Mouse (Mus musculus) neural tube, embryonic 11.5 days (tissue): ENCODE measurements around the gene Slit3. TPM values are rescaled to one million over a fixed set of nuclear protein-coding genes. Genes with fewer than 3 reads are reported as not detected.

Experiments
- ATAC-seq: fragments of 200-750 bp; cut with Nextera tagmentation; 2 replicates; pipeline ENCODE4 v1.8.0; 2017; ENCODE audit warnings: moderate number of reproducible peaks, mild to moderate bottlenecking, moderate TSS enrichment, moderate library complexity; ENCODE audit not compliant: insufficient read depth, low FRiP score, low TSS enrichment
- DNase-seq: peaks from one replicate; pipeline ENCODE4 v3.0.0-alpha.2; 2015; ENCODE audit warnings: low spot score
- H3K27ac ChIP-seq: fragments of 300-500 bp; sonication (generic); 2 replicates; pipeline ENCODE4 v1.5.1; 2014; ENCODE audit warnings: low read depth, mild to moderate bottlenecking, low read length
- H3K27me3 ChIP-seq: fragments of 300-500 bp; sonication (generic); 2 replicates; pipeline ENCODE4 v1.6.1; 2014; ENCODE audit warnings: mild to moderate bottlenecking, low read length, mixed read lengths; ENCODE audit not compliant: control insufficient read depth, insufficient read depth
- H3K36me3 ChIP-seq: fragments of 300-500 bp; sonication (generic); 2 replicates; pipeline ENCODE4 v1.6.1; 2014; ENCODE audit warnings: mild to moderate bottlenecking, low read length, moderate library complexity, mixed read lengths; ENCODE audit not compliant: control insufficient read depth, insufficient read depth
- H3K4me1 ChIP-seq: fragments of 300-500 bp; sonication (generic); 2 replicates; pipeline ENCODE4 v1.6.1; 2014; ENCODE audit warnings: low read length, mixed read lengths; ENCODE audit not compliant: control insufficient read depth, insufficient read depth
- H3K4me2 ChIP-seq: fragments of 300-500 bp; sonication (generic); 2 replicates; pipeline ENCODE4 v1.6.1; 2014; ENCODE audit warnings: low read depth, mild to moderate bottlenecking, moderate library complexity
- H3K4me3 ChIP-seq: fragments of 300-500 bp; sonication (generic); 2 replicates; pipeline ENCODE4 v1.5.1; 2014; ENCODE audit warnings: low read depth, low read length
- H3K9ac ChIP-seq: fragments of 300-500 bp; sonication (generic); 2 replicates; pipeline ENCODE4 v1.6.1; 2014; ENCODE audit warnings: mild to moderate bottlenecking, low read length
- H3K9me3 ChIP-seq: fragments of 300-500 bp; sonication (generic); 2 replicates; pipeline ENCODE4 v1.6.1; 2016; ENCODE audit warnings: low read length; ENCODE audit not compliant: control insufficient read depth
- WGBS: fragments of 180-500 bp; shearing (Covaris S2); extraction: QIAGEN DNeasy Blood & Tissue Kit; methylation state at CpG from one replicate; pipeline ENCODE4 v1.1.7; 2014; 5-methylcytosine and 5-hydroxymethylcytosine counted together
- polyA plus RNA-seq: library from polyadenylated mRNA; unstranded; fragments of >200 nt; fragmentation: Nextera tagmentation; extraction: Ambion mirVana; gene quantifications from 2 replicates; pipeline ENCODE4 v1.2.1, GENCODE M21; 2014

Gene Slit3
- polyA plus RNA-seq, 1 experiment from 2014 or later: 41.3 TPM

DNA sequence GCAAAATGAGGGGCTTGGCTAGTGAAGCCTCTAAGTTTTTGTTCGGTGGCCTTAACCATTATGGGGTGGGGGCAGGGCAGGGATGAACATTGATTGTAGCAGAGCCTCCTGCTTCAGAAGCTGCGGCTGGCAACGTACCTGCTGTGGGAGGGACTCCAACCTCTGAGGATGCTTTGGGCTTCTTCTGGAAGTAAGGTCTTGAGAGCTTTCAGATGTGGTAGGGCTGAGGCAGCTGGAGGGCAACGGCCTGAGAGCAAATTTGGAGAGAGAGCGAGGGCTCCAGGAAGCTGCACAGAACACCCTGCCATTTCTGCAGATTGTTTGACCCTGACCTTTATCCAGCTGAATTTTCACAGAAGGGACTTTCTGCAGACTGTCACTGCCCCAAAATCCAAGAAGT, 203.4 kb downstream of the Slit3 start:
- DNase-seq: no peak
- 40% methylated on average over 5 of the region's 5 CpGs for WGBS
- ATAC-seq: no peak
- Histone ChIP-seq H3K9ac (no peak overlapping the region), H3K36me3 (no peaks in the 10 kb centered on the region), H3K27ac (no peak overlapping the region), H3K4me2 (no peak overlapping the region), H3K27me3 (no peaks in the 10 kb centered on the region), H3K9me3 (no peaks in the 10 kb centered on the region), H3K4me3 (no peak overlapping the region), H3K4me1 (peaks cover 3% of the 10 kb centered on the region; the same call in 1 of the 2 replicates)

DNA sequence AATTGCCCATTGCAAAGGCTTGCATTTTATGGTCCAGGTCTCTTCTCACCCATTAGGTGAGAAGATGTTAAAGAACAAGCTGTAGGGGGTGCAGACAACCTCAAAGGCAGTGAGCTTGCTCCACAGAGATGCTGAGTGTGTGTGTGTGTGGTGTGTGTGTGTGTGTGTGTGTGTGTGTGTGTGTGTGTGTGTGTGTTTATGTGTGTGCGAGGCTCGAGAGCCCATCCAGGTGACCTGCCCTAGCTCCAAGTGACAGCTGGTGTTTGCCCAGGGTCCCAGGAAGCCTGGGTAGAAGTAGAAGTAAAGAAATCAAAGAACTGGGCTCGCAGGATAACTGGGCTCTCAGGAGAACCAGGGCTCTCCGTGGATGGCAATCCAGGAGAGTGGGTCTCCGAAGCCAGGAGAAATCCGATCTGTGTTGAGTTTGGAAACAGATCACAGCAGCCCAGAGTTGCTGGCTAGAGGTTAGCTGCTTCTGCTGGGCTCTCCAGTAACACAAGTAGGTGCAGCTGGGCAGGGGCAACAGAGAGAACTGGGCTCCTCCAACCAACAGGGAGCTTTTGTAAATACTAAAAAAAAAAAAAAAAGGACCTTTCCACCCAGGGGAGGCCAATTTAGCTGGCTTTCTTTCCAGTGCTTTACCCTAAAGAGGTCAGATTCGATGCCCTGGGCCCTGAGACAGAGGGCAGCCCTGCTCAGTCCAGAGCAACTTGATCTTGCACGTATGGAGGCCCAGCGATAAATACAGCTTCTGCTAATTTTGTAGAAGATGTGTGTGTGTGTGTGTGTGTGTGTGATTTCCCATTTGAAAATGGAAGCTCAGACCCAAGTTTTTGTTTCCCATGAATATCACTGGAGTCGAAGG, 204.3 kb downstream of the Slit3 start:
- Histone ChIP-seq H3K9me3 (no peaks in the 10 kb centered on the region), H3K27ac (no peak overlapping the region), H3K36me3 (no peaks in the 10 kb centered on the region), H3K4me2 (no peak overlapping the region), H3K4me1 (peaks cover 3% of the 10 kb centered on the region; the same call in 1 of the 2 replicates), H3K4me3 (no peak overlapping the region), H3K27me3 (no peaks in the 10 kb centered on the region), H3K9ac (no peak overlapping the region)
- WGBS: 24% methylated on average over 10 of the region's 10 CpGs
- DNase-seq (no peak), ATAC-seq (no peak)

DNA sequence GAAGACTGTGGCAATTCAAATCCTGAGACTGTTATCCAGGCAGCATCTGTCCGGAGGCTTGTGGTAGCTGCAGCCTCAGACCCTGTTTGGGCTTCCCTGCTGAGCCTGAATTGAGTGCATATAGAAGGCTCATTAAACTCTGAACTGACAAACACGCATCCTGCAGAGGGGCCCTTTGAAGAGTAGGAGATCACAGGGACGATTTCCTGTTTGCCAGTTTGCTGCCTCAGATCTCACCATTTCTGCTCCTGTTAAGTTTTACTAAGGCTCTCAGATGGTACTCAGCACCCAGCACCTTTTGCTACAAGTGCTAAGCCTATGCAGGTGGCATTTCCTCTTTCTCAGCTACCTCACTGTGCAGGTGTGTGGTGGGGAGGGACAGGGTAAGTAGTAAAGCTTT, 205.3 kb downstream of the Slit3 start:
- ATAC-seq (no peak), DNase-seq (no peak)
- Histone ChIP-seq H3K36me3 (no peaks in the 10 kb centered on the region), H3K27me3 (no peaks in the 10 kb centered on the region), H3K4me1 (peaks cover 3% of the 10 kb centered on the region; the same call in 1 of the 2 replicates), H3K4me3 (no peak overlapping the region), H3K9me3 (no peaks in the 10 kb centered on the region), H3K4me2 (no peak overlapping the region), H3K9ac (no peak overlapping the region), H3K27ac (no peak overlapping the region)
- WGBS: 3% methylated on average over 3 of the region's 3 CpGs

DNA sequence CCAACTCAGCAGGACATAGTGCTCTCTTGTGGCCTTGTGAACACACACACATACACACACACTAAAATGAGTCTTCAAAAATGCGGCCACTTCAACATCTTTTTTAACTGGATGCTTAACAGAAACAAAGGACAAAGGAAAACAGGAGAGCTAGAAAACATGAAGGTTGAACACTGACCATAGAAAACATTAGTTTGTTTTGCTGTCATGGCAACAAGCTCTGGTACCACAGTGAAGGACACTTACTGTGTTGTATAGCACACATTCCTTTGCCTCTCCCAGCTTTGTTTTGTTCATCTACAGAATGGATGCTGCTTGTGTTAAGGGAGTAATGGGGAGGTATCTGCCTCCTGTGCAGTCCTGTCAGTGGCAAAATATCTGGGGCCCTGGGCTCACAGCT, 206.9 kb downstream of the Slit3 start:
- no peak overlapping the region for H3K27ac ChIP-seq
- H3K9ac ChIP-seq: no peak overlapping the region
- no peak overlapping the region for H3K4me3 ChIP-seq
- H3K9me3 ChIP-seq: no peaks in the 10 kb centered on the region
- H3K27me3 ChIP-seq: no peaks in the 10 kb centered on the region
- WGBS: 70% methylated on average over 1 of the region's 1 CpGs
- H3K36me3 ChIP-seq: no peaks in the 10 kb centered on the region
- no peak overlapping the region for H3K4me2 ChIP-seq
- DNase-seq (no peak), ATAC-seq (no peak)
- H3K4me1 ChIP-seq: peaks cover 3% of the 10 kb centered on the region; the same call in 1 of the 2 replicates

DNA sequence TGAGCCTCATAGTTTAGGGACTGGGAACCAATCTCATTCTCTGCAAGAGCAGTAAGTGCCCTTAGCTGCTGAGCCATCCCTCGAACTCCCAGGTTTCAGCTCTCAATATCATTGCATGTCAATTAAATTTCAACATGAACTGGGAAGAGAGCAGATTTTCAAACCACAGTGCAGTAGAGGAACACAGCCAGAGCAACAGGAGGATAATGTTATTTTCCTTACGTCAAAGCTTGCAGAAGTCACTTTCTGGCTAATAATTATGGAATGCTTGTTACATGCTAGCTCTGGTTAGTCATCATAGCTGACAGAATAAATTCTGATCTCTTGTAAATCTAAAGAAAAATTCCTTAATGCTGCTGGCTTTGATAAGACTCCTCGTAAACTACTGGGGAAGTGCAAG, 210.5 kb downstream of the Slit3 start:
- no peak overlapping the region for H3K27ac ChIP-seq
- H3K36me3 ChIP-seq: no peaks in the 10 kb centered on the region
- no peak overlapping the region for H3K4me3 ChIP-seq
- 90% methylated on average over 3 of the region's 3 CpGs for WGBS
- no peak overlapping the region for H3K9ac ChIP-seq
- ATAC-seq: no peak
- no peaks in the 10 kb centered on the region for H3K27me3 ChIP-seq
- no peak overlapping the region for H3K4me2 ChIP-seq
- no peaks in the 10 kb centered on the region for H3K9me3 ChIP-seq
- peaks cover under 1% of the 10 kb centered on the region; the same call in 1 of the 2 replicates for H3K4me1 ChIP-seq
- no peak for DNase-seq

DNA sequence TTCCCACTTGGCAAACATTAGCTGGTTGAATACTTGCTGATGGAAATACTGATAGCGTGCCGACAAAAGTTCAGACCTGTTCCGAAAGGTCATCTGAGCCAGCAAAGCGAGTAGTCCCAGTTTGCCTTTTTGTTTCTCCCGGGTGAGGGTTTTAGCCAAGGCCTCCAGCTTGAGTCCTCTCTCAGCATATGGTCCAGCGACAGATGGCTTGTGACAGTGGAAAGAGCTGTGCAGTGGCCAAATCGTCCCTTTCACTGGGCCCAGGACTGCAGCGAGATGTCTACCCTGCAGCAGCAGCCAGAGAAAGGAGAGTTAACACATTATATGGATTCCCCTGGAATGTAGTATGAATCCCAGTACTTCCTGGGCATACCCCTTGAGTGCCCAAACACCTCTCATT, 215.5 kb downstream of the Slit3 start:
- no peak for ATAC-seq
- no peak for DNase-seq
- Histone ChIP-seq H3K9me3 (no peaks in the 10 kb centered on the region), H3K4me2 (no peak overlapping the region), H3K36me3 (no peaks in the 10 kb centered on the region), H3K9ac (no peak overlapping the region), H3K27me3 (no peaks in the 10 kb centered on the region), H3K4me3 (no peak overlapping the region), H3K27ac (no peak overlapping the region), H3K4me1 (no peaks in the 10 kb centered on the region)
- 78% methylated on average over 8 of the region's 8 CpGs for WGBS

DNA sequence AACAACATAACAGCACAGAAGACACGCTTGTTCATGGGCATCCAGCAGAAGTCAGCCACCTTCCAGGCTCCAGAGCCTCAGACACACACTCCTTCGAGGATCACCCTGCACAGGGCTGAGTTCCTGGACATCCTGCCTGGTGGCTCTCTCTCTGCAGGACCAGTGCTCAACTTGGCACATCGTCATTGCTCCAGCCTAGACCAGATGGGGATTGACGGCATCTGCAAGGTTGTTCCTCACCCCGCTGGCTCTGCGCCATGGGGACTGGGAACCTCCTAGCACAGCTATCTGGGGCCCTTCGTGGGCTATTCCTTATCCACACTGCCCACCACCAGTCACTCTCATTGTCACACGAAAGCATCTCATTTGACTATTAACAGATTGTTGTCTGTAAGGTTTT, 216.5 kb downstream of the Slit3 start:
- no peaks in the 10 kb centered on the region for H3K4me1 ChIP-seq
- no peak overlapping the region for H3K9ac ChIP-seq
- H3K36me3 ChIP-seq: no peaks in the 10 kb centered on the region
- ATAC-seq (no peak), DNase-seq (no peak)
- H3K9me3 ChIP-seq: no peaks in the 10 kb centered on the region
- H3K4me2 ChIP-seq: no peak overlapping the region
- no peak overlapping the region for H3K27ac ChIP-seq
- 78% methylated on average over 8 of the region's 8 CpGs for WGBS
- H3K27me3 ChIP-seq: no peaks in the 10 kb centered on the region
- H3K4me3 ChIP-seq: no peak overlapping the region

DNA sequence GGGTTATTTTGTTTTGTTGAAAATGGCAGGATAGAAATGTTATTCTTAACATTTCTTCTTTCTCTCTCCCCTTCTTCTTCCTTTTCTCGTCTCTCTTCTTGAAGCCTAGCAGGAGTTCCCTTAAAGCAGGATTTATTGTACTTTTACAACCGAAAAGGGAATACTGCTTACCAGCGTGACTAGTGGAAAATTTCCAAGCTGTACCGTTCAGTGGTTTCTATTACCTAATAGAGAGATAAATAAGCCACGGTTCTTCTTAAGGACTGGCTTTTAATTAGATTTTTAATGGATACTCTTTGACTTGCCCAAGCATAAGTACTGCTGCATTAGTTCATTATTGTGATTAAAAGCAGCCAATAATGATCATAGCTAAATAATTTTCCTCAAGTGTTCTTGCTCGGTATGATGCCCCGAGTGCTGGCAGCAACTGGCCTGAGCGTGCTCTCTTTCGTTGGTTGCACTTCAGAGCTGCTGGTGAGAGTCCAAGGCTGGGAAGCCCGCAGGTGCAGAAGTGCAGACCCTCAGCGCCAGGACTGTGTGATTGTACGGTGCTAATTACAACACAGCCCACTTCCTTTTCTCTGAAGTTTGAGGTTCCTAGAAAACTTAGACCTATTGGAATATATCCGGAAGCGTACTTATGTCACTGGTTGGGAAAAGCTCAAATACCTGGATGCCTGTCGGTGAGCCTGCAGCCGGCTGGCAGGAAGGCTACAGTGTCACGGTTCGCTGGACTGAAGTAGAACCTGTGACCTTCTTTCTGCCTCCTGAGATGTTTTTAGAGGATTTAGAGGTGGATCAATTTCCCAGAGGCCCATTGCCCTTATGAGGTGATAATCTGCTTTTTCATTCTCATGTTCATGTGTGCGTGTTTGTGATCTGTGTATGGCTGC, 217.1 kb downstream of the Slit3 start:
- no peak for ATAC-seq
- 67% methylated on average over 19 of the region's 19 CpGs for WGBS

More for the DNA sequence above, 217.1 kb downstream of the Slit3 start:
- no peak overlapping the region for H3K4me2 ChIP-seq
- H3K27me3 ChIP-seq: no peaks in the 10 kb centered on the region
- DNase-seq: no peak
- no peak overlapping the region for H3K27ac ChIP-seq
- H3K36me3 ChIP-seq: no peaks in the 10 kb centered on the region
- no peaks in the 10 kb centered on the region for H3K9me3 ChIP-seq
- H3K4me3 ChIP-seq: no peak overlapping the region
- H3K9ac ChIP-seq: no peak overlapping the region
- H3K4me1 ChIP-seq: no peaks in the 10 kb centered on the region
